Mouse (Mus musculus) midbrain, embryonic 14.5 days (tissue): ENCODE results near the gene Limch1. TPM values are rescaled to one million over a fixed set of nuclear protein-coding genes. Genes with fewer than 3 reads are reported as not detected.

ENCODE experiments used
- ATAC-seq: fragments of 200-750 bp; cut with Nextera tagmentation; 2 replicates; pipeline ENCODE4 v1.8.0; 2017; ENCODE audit warnings: moderate number of reproducible peaks, moderate library complexity; ENCODE audit not compliant: low FRiP score, low TSS enrichment
- DNase-seq: peaks from one replicate; pipeline ENCODE4 v3.0.0-alpha.2; 2015
- H3K27ac ChIP-seq: fragments of 300-500 bp; sonication (generic); replicated peaks from 2 replicates; pipeline ENCODE4 v1.5.1; 2014; ENCODE audit warnings: mild to moderate bottlenecking, low read depth, low read length, moderate library complexity
- H3K27me3 ChIP-seq: fragments of 300-500 bp; sonication (generic); 2 replicates; pipeline ENCODE4 v1.6.1; 2014; ENCODE audit warnings: low read length, control low read depth, mixed read lengths; ENCODE audit not compliant: control insufficient read depth, insufficient read depth
- H3K36me3 ChIP-seq: fragments of 300-500 bp; sonication (generic); 2 replicates; pipeline ENCODE4 v1.6.1; 2014; ENCODE audit warnings: low read length, control low read depth; ENCODE audit not compliant: control insufficient read depth, insufficient read depth
- H3K4me1 ChIP-seq: fragments of 300-500 bp; sonication (generic); 2 replicates; pipeline ENCODE4 v1.6.1; 2014; ENCODE audit warnings: mild to moderate bottlenecking, antibody characterized with exemption, low read length, control low read depth; ENCODE audit not compliant: control insufficient read depth, insufficient read depth
- H3K4me2 ChIP-seq: fragments of 300-500 bp; sonication (generic); 2 replicates; pipeline ENCODE4 v1.6.1; 2014; ENCODE audit warnings: mild to moderate bottlenecking, low read length, moderate library complexity
- H3K4me3 ChIP-seq: fragments of 300-500 bp; sonication (generic); replicated peaks from 2 replicates; pipeline ENCODE4 v1.5.1; 2014; ENCODE audit warnings: low read depth, low read length
- H3K9ac ChIP-seq: fragments of 300-500 bp; sonication (generic); replicated peaks from 2 replicates; pipeline ENCODE4 v1.6.1; 2014; ENCODE audit warnings: mild to moderate bottlenecking, low read length, moderate library complexity
- H3K9me3 ChIP-seq: fragments of 300-500 bp; sonication (generic); 2 replicates; pipeline ENCODE4 v1.6.1; 2016; ENCODE audit warnings: low read length, control low read depth, mixed read lengths; ENCODE audit not compliant: control insufficient read depth
- WGBS: fragments of 180-500 bp; shearing (Covaris S2); extraction: QIAGEN DNeasy Blood & Tissue Kit; methylation state at CpG from one replicate; pipeline ENCODE4 v1.1.7; 2014; 5-methylcytosine and 5-hydroxymethylcytosine counted together
- polyA plus RNA-seq: library from polyadenylated mRNA; unstranded; fragments of >200 nt; fragmentation: Nextera tagmentation; extraction: Ambion mirVana; gene quantifications from 2 replicates; pipeline ENCODE4 v1.2.1, GENCODE M21; 2014

The Limch1 gene
- polyA plus RNA-seq, 1 experiment from 2014 or later = 56.5 TPM

DNA sequence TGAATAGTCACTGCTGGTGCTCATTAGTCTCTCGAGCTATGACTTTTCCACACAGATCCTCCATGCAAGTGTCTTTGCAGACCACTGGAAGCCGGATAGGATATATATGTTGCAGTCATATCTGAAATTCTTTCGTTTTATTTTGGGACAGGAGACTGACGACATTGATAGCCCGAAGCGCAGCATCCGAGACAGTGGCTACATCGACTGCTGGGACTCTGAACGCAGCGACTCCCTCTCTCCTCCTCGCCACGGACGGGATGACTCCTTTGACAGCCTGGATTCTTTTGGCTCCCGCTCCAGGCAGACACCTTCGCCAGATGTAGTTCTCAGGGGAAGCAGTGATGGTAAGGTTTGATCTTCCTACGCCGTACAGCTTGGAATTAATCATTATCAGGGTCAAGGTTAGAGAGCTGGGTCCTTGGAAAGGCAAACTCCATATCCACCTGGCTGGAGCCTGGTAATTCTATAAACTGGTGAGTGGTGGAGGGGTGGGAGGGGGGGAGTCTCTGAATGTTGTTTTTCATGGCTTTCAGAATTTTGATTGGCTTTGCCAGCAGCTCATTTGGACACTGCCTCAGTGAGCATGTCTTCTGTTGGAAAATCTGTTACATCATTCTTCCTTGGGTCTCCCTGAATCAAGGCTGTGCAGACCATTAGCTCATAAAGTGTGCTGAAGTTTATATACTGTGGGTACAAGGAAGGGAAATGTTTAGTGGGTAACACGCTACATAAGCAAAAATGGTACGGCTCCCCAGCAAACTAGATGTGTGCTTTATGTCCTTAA lies 223.5 kb downstream of the Limch1 start:
- no peak for ATAC-seq
- Histone ChIP-seq H3K9me3 (no peaks in the 10 kb centered on the region), H3K4me3 (peak overlapping the region; percentile 25), H3K4me1 (peaks cover 26% of the 10 kb centered on the region), H3K36me3 (no peaks in the 10 kb centered on the region), H3K27ac (peak overlapping the region; percentile 73), H3K27me3 (no peaks in the 10 kb centered on the region), H3K4me2 (peak overlapping the region; percentile 59), H3K9ac (peak overlapping the region; percentile 34; the same call in 1 of the 2 replicates)
- peak; percentile 30 for DNase-seq
- 57% methylated on average over 19 of the region's 19 CpGs for WGBS

DNA sequence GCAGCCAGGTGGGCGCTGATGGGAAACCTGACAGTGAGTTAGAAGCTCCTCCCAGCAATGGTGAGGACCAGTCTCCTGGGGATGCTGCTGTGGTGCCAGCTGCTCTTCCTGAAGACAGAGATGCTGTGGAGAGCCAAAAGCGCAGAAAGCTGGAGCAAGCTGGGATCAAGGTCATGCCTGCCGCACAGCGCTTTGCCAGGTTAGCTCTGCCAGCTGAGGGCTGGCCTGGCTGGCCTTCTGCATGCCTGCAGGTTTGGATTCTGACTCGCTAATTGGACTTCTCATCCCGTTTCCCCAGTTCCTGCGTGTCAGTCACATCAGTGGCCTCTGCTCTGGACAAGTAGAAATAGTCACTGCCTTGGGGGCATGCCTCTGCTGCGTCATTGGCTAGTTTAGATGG lies 230.0 kb downstream of the Limch1 start:
- Histone ChIP-seq H3K4me2 (no peak overlapping the region), H3K36me3 (peaks cover 3% of the 10 kb centered on the region; the same call in 1 of the 2 replicates), H3K27ac (no peak overlapping the region; the same call in 1 of the 2 replicates), H3K9ac (no peak overlapping the region), H3K4me1 (no peaks in the 10 kb centered on the region; the same call in 1 of the 2 replicates), H3K9me3 (no peaks in the 10 kb centered on the region), H3K27me3 (no peaks in the 10 kb centered on the region), H3K4me3 (no peak overlapping the region)
- 83% methylated on average over 8 of the region's 8 CpGs for WGBS
- no peak for DNase-seq
- ATAC-seq = no peak

DNA sequence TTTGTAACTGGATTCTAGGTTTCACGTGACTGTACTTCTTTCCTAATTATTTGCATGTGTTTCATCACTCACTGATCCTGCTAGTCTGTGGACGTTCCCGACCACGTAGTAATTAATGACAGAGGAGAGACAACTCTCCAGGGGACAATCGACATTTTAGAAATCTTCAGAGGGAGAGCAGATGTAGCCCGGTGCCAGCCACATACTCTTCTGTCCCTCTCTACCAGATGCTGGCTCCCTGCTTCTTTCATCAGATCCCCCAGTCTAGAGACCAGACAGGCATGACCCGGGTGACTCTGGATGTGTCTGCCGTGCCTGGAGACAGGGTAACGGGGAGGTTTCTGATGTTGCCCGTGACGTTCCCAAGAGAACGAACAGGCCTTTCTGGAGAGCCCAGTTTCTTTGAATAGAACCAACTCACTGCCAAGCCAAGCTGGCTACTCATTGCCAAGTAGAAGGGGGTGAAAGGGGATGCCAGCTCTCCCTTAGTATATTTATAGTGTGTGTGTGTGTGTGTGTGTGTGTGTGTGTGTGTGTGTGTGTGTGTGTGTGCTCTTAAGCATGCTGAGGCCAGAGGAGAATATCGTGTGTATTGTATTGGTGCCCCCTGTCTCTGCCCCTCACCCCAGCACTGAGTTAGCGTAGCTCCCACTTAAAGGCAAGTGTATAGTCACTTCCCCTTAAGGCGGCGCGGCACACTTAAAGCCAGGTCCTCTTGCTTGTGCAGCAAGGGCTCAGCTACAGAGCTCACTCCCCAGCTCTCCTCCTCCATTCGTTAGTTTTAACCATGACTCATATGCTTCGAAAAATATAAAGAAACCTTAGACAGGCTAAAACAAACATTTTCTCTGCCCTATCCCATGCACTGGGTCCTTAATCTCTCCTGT lies 233.9 kb downstream of the Limch1 start:
- no peaks in the 10 kb centered on the region for H3K27me3 ChIP-seq
- H3K36me3 ChIP-seq = peaks cover 3% of the 10 kb centered on the region; the same call in 1 of the 2 replicates
- no peaks in the 10 kb centered on the region; the same call in 1 of the 2 replicates for H3K4me1 ChIP-seq
- peak; percentile 51 for DNase-seq
- no peak for ATAC-seq
- WGBS = 70% methylated on average over 19 of the region's 19 CpGs
- H3K9me3 ChIP-seq = no peaks in the 10 kb centered on the region
- H3K4me2 ChIP-seq = no peak overlapping the region
- no peak overlapping the region for H3K9ac ChIP-seq
- H3K4me3 ChIP-seq = no peak overlapping the region
- H3K27ac ChIP-seq = no peak overlapping the region

DNA sequence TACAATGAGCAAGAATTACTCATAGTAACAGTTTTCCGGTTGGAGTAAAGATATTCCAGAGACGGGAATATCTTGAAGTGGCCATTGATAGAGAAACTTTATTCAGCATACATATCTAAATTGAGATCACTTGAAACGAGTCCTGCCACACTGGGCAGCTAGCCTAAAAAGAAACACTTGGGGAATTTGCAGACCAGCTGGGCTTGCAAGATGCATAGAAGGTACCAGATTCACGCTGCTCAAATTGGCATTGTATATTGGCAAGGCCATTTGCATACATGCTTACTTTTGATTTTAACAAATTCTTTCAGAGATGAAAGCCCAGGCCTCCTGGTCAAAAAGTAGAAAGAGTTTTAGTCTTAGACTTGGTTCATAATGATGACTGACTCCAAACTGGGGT lies 235.2 kb downstream of the Limch1 start:
- H3K4me1 ChIP-seq = no peaks in the 10 kb centered on the region; the same call in 1 of the 2 replicates
- ATAC-seq = no peak
- DNase-seq = no peak
- H3K36me3 ChIP-seq = no peaks in the 10 kb centered on the region
- H3K27me3 ChIP-seq = no peaks in the 10 kb centered on the region
- no peak overlapping the region for H3K4me3 ChIP-seq
- H3K9me3 ChIP-seq = no peaks in the 10 kb centered on the region
- 82% methylated on average over 4 of the region's 4 CpGs for WGBS
- no peak overlapping the region for H3K9ac ChIP-seq
- H3K4me2 ChIP-seq = no peak overlapping the region
- no peak overlapping the region for H3K27ac ChIP-seq

DNA sequence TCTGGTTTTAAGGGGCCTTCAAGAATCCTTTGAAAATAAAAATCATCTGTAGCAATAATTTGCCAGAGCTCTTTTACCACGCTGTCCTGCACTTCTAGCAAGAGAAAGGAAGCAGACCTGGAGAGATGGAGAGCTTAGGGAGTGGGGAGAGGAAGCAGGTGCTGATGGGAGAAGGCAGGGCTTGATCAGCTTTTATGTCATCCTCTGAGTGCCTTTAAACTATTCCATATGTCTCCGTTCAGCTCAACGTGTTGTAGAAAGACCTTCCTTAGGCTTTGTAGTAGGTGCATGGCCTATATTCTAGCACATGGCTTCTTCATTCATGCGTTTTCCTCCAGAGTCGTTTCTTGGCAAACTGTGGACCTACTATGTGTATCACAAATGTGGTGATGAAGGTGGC lies 237.5 kb downstream of the Limch1 start:
- H3K4me2 ChIP-seq = no peak overlapping the region
- DNase-seq (no peak), ATAC-seq (no peak)
- H3K4me1 ChIP-seq = no peaks in the 10 kb centered on the region; the same call in 1 of the 2 replicates
- no peaks in the 10 kb centered on the region for H3K9me3 ChIP-seq
- WGBS = 92% methylated on average over 5 of the region's 5 CpGs
- H3K4me3 ChIP-seq = no peak overlapping the region
- H3K27ac ChIP-seq = no peak overlapping the region
- H3K27me3 ChIP-seq = no peaks in the 10 kb centered on the region
- H3K36me3 ChIP-seq = no peaks in the 10 kb centered on the region
- H3K9ac ChIP-seq = no peak overlapping the region

DNA sequence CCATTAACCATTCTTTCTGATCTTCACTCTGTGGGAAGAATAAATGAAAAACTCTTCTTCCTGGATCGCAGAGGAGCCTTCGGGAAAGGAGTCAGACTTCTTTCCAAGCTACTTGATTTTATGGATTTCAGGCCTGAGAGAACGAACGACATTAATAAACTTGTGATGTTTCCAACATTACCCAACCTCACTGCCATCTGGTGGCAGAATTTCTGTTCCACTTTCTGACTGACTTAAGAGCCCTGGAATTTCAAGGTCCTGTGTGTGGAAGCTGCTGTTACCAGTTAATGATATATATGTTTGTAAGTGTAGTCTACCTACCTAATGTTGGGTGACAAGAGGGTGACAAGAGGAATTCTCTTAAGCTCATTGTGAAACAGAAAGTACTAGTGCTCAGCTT lies 243.3 kb downstream of the Limch1 start:
- Histone ChIP-seq H3K36me3 (no peaks in the 10 kb centered on the region), H3K27me3 (no peaks in the 10 kb centered on the region), H3K4me3 (no peak overlapping the region), H3K4me2 (no peak overlapping the region), H3K9me3 (no peaks in the 10 kb centered on the region), H3K9ac (no peak overlapping the region), H3K4me1 (0 out of 2 replicates have a peak, but pooled peaks cover 2% of the 10 kb centered on the region), H3K27ac (no peak overlapping the region)
- WGBS = 87% methylated on average over 4 of the region's 4 CpGs
- DNase-seq (peak; percentile 72), ATAC-seq (no peak)

DNA sequence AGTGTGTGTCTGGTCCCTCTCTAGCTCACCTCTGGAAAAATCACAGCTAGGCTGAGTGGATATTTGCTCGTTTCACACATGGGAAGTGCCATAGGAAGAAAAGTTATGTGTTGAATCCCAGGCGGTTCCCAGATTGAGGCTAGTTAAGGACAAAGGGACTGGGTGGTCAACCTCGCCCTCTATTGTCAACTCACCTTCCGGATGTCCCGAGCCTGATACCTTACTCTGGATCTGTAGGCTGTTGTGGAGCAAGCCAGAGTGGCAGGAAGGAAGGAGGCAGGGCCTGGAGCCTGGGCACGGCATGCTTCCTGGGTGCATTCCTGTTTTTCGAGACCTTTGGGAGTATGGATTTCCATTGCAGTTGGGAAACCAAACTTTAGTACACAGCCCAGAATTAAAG lies 243.9 kb downstream of the Limch1 start:
- 87% methylated on average over 7 of the region's 7 CpGs for WGBS
- no peak for ATAC-seq

DNA sequence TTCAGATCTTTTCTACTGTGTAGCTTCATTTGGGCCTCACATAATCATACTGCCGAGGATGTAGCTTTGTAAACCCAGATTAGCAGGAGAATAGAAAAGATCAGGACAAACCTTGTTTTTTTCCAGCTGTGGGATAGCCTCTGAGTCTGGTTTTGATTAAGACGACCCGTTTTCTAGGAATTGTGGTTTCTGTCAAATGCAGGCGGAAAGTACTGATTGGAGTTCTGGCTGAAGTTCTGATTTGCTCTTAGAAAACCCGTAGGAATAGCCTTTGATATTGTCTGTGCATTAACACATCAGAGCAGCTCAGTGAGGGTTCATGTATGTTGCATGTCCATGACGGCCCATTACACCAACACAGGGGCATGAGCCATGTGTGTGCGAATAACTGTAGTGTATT lies 246.8 kb downstream of the Limch1 start:
- H3K36me3 ChIP-seq = no peaks in the 10 kb centered on the region
- H3K27me3 ChIP-seq = no peaks in the 10 kb centered on the region
- H3K4me2 ChIP-seq = no peak overlapping the region
- no peak for DNase-seq
- H3K27ac ChIP-seq = no peak overlapping the region
- H3K9ac ChIP-seq = no peak overlapping the region
- H3K4me3 ChIP-seq = no peak overlapping the region
- 0 out of 2 replicates have a peak, but pooled peaks cover 6% of the 10 kb centered on the region for H3K4me1 ChIP-seq
- H3K9me3 ChIP-seq = no peaks in the 10 kb centered on the region
- no peak for ATAC-seq
- 78% methylated on average over 7 of the region's 7 CpGs for WGBS

More for the DNA sequence above, 243.9 kb downstream of the Limch1 start:
- Histone ChIP-seq H3K36me3 (no peaks in the 10 kb centered on the region), H3K4me2 (no peak overlapping the region), H3K27me3 (no peaks in the 10 kb centered on the region), H3K9ac (no peak overlapping the region), H3K4me1 (0 out of 2 replicates have a peak, but pooled peaks cover 2% of the 10 kb centered on the region), H3K4me3 (no peak overlapping the region), H3K27ac (no peak overlapping the region), H3K9me3 (no peaks in the 10 kb centered on the region)
- DNase-seq = no peak
